Mouse (Mus musculus) leukemia stem cell, adult 10-12 weeks (primary cell): Measurements from ENCODE around the gene Atp5h. TPM values are rescaled to one million over a fixed set of nuclear protein-coding genes. Genes with fewer than 3 reads are reported as not detected.

Source experiments
- polyA plus RNA-seq: library from polyadenylated mRNA; stranded (reverse); fragments of >175 nt; gene quantifications from 2 replicates; pipeline ENCODE4 v1.2.3, GENCODE M21; 2012; ENCODE audit warnings: low replicate concordance

Gene Atp5h
- polyA plus RNA-seq = 11.6 and 26.2 TPM in 2 replicates

DNA sequence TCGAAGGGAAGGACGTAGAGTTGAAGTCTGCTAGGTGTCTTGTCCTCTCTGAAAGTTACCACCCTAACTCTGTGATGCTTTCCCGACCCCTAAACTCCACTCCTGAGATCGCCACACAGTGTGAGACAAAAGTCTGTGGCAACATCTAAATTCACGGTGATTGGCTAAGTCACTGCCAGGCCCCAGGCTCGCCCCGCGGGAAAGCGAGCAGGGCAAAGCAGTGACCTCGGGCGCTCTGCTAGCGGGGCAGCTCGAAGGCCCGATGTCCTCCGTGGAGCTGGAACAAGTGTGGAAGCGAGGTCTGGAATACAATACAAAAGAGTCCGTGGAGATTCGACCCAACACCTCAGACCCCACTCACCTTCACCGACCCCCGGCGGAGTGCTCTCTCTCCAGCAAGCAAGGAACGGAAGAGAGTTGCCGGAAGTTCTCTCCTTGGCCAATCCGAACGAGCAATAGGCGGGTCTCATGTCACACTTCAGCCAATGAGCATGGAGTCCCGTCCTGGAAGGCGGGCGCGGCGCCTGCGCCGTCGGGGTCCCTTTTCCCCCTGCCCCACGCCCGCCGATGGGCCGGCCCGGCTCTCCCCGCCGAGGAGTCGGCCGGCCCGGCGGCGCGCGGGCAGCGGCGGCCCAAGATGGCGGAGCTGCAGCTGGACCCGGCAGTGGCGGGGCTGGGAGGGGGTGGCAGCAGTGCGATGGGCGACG is at the start of gene Atp5h, which contains the start of gene Kctd2:
Gene Atp5h (minus strand): TSS at position 432 of the 707 bp plus-strand sequence.
Gene Kctd2 (plus strand): TSS at position 598 of the 707 bp plus-strand sequence.

GRCm38 (mm10) chr11:115462243-115462891 is 42.6 kb upstream of the Atp5h start, which contains the start of gene Slc16a5:
Slc16a5 (plus strand) TSS chr11:115462474.

DNA sequence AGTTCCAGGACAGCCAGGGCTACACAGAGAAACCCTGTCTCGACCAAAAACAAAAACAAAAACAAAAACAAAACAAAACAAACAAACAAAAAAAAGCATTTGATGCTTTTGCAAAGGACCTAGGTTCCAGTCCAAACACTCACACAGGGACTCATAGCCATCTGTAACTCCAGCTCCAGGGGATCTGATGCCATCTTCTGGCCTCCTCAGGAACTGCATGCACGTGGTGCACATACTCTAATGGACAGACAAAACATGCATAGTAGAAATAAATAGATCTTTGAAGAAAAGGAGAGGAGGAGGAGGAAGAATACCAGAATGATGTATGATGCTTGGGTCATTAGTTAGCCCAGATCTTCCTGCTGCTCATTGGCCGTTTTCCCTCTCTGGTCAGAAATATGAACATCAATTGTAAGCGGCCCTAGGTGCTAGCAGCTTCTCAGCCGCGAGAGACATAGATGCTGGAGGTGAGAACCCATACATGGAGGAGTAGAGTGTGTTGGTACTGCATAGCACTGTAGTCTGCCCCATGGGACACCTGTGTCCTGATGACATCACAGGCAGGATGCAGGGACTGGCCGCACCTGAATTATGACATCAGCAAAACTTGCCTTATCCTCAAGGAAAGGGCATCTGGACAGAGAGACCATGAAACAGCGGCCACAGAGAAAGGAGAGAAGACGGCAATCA is 20.3 kb upstream of the Atp5h start, which contains the start of gene Trim80:
Gene Trim80 (plus strand): TSS at position 640 of the 690 bp plus-strand sequence.

DNA sequence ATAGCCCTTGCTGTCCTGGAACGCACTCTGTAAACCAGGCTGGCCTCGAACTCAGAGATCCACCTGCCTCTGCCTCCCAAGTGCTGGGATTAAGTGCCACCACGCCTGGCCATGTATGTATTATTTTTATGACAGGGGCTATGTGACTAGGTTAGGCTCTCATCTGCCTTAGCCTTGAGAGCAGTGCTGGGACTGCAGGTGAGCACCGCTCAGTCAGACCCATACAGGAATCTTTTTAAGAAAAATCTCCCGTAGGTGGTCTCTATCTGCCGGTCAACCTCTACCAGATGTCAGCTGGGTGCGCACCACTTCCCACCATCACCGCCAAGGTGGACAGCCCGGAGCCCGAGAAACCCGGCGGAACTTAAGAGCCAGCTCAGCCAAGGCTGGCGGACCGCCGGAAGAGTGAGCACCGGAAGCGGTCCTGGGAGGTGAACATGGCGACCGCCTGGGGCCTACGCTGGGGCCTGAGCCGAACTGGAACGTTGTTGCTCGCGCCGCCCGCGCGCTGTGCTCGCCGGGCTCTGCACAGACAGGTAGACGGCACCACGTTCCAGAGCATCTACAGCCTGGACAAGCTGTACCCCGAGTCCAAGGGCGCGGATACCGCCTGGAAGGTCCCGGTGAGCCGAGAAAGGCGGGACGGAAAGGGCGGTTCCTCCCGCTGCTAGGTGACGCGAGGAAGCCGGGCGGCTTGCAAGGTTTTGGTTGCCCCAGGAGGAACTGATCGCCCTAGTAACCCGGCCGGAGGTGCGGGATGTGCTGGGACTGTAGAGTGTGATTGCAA is 16.2 kb downstream of the Atp5h start, which contains the start of gene Mrpl58:
Gene Mrpl58 (plus strand): TSS at position 415 of the 787 bp plus-strand sequence.

DNA sequence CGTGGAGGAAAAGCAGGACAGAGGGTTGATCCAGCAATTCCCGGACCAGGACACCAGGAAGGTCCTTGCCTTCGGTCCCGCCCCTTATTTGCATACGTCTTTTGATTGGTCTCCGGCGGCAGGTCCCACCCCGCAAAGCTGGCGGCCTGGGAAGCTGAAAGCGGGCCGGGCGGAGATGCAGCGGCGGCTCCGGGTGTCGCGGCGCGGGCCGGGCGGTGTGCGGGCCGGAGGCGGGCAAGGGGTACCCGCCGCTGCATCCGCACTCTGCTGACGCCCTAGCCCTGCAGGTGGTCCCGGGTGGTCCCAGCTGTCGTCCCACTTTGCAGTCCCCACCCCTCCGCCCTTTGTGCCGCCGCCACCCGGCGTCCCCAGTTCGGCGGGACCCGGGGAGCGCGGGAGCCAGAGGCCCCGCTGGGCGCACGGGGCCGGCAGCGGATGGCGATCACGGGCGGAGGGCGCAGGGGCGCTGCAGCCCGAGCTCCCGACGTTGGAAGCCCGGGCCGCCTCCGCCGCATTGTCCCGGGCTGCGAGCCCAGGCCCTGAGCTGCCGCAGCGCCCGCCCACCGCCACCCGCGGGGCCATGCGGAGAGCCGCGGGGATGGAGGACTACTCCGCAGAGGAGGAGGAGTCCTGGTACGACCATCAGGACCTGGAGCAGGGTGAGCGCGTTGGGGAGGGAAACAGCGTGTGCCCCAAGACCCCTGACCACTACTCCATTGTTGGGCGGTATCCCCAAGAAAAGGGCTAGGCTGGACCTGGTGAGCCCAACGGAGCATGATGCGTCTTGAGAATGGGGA is 37.8 kb downstream of the Atp5h start, which contains the start of gene Cdr2l:
Gene Cdr2l (plus strand): TSS at position 174 of the 797 bp plus-strand sequence.

DNA sequence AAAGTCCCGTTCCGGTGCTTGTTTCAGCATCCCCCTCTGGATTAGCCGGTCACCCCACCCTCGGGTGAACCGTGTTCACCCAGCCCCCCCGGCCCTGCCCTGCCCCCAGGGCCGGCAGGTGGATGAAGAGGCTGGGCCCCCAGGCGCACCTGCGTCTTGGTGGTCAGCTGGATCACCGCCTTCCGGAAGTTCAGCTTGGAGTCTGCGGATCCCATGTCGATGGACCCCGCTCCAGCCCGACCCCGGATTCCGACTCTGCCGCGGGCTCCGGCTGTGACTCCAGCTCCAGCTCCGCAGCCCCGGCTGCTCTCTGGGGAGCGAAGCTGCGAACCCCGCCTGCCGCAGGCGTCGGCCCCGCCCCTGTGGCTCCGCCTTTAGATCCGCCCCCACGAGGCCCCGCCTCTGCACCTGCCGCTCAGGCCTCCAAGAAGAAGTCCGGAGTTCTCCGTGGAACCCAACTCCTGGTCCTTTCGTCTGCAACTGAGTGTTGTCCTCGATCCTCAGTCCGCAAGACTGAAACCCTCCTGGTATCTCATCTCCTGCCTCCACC is 52.3 kb downstream of the Atp5h start, which contains the start of gene Hid1:
Gene Hid1 (minus strand): TSS at position 362 of the 550 bp plus-strand sequence.

Other genes with a start within 250 kb of the Atp5h start
- 9.5 and 18.3 TPM in 2 replicates for gene Tmem104, start 232.5 kb downstream of the Atp5h start, polyA plus RNA-seq
- gene Nat9, start 232.1 kb downstream of the Atp5h start, polyA plus RNA-seq = 11.2 and 17.7 TPM in 2 replicates
- 2.6 and 3.5 TPM in 2 replicates for gene Grin2c, start 152.7 kb downstream of the Atp5h start, polyA plus RNA-seq
- gene Fdxr, start 142.9 kb downstream of the Atp5h start, polyA plus RNA-seq = 28.9 and 35.2 TPM in 2 replicates
- 0.05 and 0.08 TPM in 2 replicates for gene Fads6, start 122.3 kb downstream of the Atp5h start, polyA plus RNA-seq
- not detected in 2 replicates for gene Otop2, start 112.8 kb downstream of the Atp5h start, polyA plus RNA-seq
- 0.28 and 0.50 TPM in 2 replicates for gene Ush1g, start 97.9 kb downstream of the Atp5h start, polyA plus RNA-seq
- not detected in 2 replicates for gene Otop3, start 85.2 kb downstream of the Atp5h start, polyA plus RNA-seq
- 1.3 and 1.7 TPM in 2 replicates for gene Hid1, start 52.2 kb downstream of the Atp5h start, polyA plus RNA-seq
- 0.75 and 0.91 TPM in 2 replicates for gene Cdr2l, start 38.0 kb downstream of the Atp5h start, polyA plus RNA-seq
- gene Mrpl58, start 16.2 kb downstream of the Atp5h start, polyA plus RNA-seq = 57.4 and 57.8 TPM in 2 replicates
- gene Kctd2, start 166 bp upstream of the Atp5h start, polyA plus RNA-seq = 18.3 and 34.4 TPM in 2 replicates
- not detected in 2 replicates for gene Trim80, start 20.6 kb upstream of the Atp5h start, polyA plus RNA-seq
- 0.21 and 2.1 TPM in 2 replicates for gene Slc16a5, start 42.5 kb upstream of the Atp5h start, polyA plus RNA-seq
- gene Armc7, start 55.7 kb upstream of the Atp5h start, polyA plus RNA-seq = 38.6 and 55.7 TPM in 2 replicates
- 70.2 and 101 TPM in 2 replicates for gene Nt5c, start 71.9 kb upstream of the Atp5h start, polyA plus RNA-seq
- 242 and 300 TPM in 2 replicates for gene Jpt1, start 94.4 kb upstream of the Atp5h start, polyA plus RNA-seq
- 68.7 and 370 TPM in 2 replicates for gene Sumo2, start 116.3 kb upstream of the Atp5h start, polyA plus RNA-seq
- 8.4 and 41.9 TPM in 2 replicates for gene Nup85, start 144.5 kb upstream of the Atp5h start, polyA plus RNA-seq
- gene Mrps7, start 184.0 kb upstream of the Atp5h start, polyA plus RNA-seq = 33.6 and 41.2 TPM in 2 replicates
- gene Gga3, start 184.1 kb upstream of the Atp5h start, polyA plus RNA-seq = 101 and 179 TPM in 2 replicates
- gene Mif4gd, start 193.0 kb upstream of the Atp5h start, polyA plus RNA-seq = 39.5 and 63.0 TPM in 2 replicates
- 44.8 and 51.3 TPM in 2 replicates for gene Slc25a19, start 208.3 kb upstream of the Atp5h start, polyA plus RNA-seq